Mouse (Mus musculus) neutrophil, adult 5-6 weeks (primary cell): ENCODE results near the gene Trdmt1. TPM values are rescaled to one million over a fixed set of nuclear protein-coding genes. Genes with fewer than 3 reads are reported as not detected.

Experiments
- ATAC-seq: fragments of 151-379, 151-347 bp; 2 replicates; pipeline ENCODE4 v1.8.0; 2017; ENCODE audit warnings: mild to moderate bottlenecking, moderate TSS enrichment; ENCODE audit not compliant: insufficient number of reproducible peaks, poor library complexity, low FRiP score, severe bottlenecking; ENCODE audit errors: extremely low read depth
- total RNA-seq: library from RNA; stranded (forward); fragments of 200-1000 nt; gene quantifications from 2 replicates; pipeline ENCODE4 v1.2.3, GENCODE M21; 2017

The Trdmt1 gene
- total RNA-seq, 1 experiment from 2014 or later = 10.0 TPM

DNA sequence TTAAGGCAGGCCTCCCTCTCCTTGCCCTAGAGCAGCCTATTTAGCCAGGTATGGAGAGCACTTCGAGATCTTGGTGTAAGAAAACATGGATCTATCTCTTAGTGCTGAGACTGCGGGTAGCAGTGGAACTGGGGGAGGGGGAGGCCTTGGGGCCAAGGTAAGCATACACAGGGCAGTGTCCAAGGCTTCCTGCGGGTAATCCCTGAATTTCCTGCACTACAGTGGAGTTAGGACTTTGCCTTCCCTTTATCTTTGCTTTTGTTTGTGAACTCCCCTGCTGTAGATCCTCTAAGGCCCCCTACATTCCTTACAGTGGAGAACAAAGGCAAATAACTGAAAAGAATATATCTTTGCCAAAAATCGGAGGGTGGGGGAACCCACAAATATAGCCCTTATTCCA lies 29.5 kb downstream of the Trdmt1 start:
- ATAC-seq = no peak

DNA sequence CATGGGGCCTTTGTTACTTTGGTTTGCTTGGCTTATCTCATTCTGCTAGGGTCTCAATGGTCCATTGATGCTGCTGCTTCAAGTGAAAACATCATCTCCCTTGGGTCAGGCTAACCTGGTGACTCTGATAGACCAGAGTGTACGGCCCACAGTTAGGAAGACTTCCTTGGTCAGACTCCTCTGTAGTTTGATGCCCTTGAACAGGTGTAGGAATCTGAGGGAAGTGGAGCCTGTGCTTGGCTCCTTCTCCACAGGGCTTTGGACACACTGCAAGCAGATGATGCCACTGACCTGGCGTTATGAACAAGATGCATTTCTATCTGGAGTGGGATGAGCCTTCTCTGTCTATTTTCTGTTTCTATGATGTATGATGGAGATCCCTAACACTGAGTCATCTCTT lies 41.8 kb downstream of the Trdmt1 start:
- ATAC-seq = no peak

DNA sequence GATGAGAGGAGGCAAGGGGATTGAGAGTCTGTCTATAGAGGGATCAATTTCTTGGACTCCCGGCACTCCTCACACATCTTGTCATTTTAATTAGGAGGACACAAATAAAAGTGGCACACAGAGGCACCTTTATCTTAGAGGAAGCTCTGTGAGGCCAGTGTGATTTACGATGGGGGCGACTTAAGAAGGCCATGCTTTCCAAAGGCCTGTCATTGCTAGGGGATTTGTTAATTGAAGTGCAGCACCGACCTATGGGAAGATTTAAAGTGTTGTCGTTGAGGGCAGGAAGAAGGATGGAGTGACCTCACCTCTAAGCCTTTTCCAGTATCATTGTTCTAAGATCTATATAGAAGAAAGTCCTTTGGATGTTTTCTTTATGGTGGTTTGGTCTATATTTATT lies 42.9 kb downstream of the Trdmt1 start:
- no peak for ATAC-seq

DNA sequence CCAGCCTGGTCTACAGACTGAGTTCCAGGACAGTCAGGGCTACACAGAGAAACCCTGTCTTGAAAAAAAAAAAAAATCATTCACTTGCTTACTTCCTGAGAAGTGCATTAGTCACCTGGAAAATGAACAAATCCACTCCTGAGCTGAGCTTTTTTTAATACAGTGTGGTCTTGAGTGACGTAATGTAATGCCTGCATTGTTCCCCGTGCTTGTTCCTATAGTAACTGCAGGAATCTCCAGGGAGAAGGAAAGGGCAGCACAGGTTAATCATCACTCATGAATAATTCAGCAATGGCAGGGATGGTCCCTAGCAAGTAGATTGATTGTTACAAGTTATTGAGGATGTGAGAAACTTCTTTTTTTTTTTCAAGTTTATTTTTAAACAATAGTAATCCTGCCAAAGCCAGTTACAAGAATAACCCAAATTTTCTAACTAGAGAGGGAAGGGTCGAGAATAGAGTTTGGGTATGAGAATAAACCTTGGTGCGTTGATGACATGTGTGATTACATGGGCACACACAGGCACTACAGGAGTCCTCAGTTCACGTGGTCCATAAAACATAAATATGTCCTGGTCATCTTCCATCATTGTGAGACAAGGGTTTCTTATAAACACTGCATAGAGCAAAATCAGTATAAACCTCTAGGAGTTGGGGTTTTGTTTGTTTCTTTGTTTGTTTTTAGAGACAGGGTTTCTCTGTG lies 44.0 kb downstream of the Trdmt1 start:
- ATAC-seq = no peak

DNA sequence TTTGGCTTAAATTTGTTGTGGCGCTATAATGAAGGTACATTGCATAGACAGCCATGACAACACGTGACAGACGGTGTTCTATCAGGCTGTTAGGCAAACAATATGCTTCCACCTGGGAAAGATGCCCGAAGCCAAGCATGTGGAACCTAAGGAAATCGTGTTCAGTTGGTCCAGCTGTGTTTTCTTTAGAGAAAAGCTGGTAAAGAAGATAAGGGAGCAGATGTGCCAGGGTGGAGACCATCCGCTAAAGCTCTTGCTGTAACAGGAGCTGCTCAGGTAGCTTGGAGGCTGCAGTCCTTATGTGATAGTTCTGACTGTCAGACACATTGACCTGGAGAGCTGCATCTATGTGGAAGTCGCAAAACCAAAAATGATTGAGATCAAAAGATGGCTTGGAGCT lies 45.3 kb downstream of the Trdmt1 start:
- no peak for ATAC-seq

DNA sequence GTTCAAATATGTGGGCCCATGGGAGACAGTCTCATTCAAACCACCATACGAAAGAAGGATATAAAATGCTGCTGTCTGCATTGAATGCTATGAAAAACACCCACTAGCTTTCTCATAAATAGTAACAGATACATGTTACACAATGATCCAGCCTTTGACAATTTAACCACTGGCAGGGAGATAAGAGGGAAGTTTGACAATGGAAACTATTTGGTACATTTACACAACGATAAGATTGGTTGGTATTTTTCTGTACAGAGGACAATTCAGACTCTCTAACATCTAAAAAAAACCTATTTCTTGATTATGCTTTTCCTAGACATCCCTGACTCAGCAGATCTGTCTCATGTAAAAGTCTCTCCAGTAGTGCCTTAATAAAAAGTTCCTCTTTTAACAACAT lies 48.4 kb downstream of the Trdmt1 start:
- ATAC-seq = no peak

DNA sequence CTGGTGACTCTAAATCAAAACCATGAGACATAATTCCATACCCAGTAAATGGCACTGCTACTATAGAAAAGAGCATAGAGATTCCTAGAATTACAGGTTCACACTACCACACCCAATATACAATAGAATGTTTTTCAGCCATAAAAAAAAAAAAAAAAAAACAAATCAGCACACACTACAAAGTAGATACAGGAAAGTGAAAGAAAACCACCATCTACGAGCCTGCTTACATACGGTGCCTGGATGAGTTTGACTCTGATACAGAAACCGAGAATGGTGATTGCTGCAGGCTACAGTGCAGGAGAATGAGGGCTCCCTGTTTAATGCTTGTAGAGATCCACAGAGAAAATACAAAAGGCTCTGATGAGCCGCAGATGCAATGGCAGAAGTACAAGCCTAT lies 51.5 kb downstream of the Trdmt1 start:
- no peak for ATAC-seq

DNA sequence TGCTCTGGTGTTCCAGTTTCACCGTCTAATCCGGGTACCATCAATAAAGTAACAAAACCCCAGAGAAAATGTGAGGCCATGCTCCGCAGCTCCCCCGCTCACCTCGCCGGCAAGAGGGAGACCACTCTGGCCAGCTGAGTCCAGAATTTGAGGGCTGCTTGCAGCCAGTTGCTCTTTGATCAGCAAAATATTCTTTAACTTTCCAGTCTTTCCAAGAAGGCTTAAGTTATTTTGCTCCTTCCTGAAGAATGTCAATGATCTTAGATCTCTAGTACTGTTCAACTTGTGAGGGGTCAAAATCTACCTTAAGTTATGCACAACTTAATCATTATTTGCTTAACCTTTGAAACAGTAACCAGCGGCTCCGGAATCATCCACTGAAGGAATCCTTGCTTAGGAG lies 52.7 kb downstream of the Trdmt1 start, which contains the start of gene Cubn:
TSS of gene Cubn (minus strand) at position 80 of the 400 bp plus-strand sequence.
- no peak for ATAC-seq

DNA sequence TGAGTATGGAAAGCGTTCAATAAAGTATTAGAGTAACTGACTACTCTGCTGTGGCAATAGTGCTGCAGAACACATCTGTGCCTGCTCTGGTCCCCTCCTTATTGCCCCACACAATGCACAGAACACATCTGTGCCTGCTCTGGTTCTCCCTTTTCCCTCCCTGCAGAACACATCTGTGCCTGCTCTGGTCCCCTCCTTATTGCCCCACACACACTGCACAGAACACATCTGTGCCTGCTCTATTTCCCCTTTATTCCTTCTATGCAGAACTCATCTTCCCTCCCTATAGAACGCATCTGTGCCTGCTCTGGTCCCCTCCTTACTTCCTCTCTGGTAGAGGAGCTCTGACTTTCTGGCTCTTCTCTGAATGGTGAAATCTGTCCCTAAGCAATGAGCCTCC lies 54.0 kb downstream of the Trdmt1 start:
- ATAC-seq = no peak

DNA sequence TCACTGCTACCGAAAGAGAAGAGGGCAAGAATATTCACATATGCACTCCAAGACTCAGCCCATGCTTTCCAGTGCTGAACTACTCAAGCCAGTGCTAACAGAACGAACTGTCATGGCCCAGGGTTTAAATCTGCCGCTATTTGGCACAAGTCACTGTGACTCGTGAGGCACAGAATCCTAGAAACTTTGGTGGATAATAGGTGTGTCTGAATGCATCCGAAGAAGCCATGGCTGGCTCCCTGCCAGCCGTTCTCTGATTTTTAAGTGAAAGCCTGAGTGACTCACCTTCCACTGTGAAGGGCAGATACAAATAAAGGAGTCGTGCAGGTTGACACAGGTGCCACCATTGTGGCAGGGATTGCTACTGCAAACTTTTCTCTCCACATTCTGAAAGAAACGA lies 58.0 kb downstream of the Trdmt1 start:
- no peak for ATAC-seq

DNA sequence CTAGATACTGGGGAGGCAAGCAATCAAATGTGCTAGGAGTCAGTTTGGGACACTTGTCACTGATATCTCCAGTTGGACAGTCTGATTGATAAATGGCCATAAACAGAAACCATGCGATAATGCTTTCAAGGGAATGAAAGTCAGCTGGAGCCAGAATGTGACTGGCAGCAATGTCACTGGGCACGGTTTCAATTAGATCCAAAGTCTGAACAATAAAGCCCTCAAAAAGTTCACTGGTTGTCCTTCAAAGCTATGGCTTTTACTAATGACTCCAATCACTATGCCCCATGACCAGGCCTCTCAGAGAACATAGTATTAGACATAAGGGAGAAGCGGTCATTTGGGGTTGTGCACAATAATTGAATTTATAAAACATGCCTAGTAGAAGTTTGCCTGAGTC lies 59.9 kb downstream of the Trdmt1 start:
- no peak for ATAC-seq

DNA sequence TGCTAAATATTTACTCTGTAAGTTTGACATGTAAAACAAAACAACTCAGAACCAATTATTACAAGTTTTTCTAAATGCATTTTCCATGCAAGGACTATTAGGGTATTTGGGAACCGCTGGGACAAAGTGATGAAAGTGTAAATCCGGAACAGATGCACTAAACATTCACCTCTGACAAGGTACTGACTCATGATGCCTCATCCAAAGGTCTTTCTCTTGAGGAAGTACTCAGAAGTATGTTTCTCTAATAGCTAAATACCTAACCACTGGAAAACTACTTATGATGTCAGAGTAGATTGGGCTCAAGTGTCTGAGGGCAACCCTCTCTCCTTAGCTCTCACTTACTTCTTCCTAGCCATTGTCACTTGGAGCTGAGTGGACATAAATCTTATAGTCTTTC lies 63.7 kb downstream of the Trdmt1 start:
- ATAC-seq = no peak

DNA sequence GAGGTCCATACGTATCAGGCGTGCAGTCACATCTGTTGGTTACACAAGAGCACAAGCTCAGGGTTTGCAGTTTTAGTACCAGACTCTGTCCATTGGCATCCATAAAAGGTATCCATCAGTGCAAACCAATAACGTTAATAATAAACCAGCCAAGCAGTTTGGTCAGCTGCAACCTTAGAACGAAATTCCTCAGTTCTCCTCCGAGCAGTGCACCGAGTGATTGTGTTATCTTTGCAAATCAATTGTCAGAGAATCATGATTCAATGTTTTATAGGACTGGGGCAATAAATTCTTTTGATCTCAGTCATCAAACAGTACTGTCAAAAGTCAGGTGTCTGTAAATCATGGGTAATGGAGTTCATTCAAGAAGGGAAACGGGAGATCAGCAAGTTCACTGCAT lies 65.3 kb downstream of the Trdmt1 start:
- ATAC-seq = no peak

DNA sequence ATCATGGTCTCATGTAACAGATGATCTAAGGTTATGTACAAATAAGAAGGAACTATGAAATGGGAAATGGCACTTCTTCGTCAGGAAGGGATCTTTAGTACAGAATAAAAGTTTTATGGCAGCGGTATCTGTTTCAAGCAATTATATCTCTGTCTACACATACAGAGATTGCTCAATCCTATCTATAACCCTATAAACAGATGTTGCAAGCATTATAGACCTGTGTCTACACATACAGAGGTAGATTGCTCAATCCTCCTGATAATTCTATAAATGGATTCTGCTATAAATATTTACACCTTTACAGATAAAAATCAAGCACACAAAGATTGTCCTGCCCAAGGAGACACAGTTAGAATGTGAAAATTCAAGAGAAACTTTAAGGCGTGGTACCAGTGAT lies 74.4 kb downstream of the Trdmt1 start:
- no peak for ATAC-seq

DNA sequence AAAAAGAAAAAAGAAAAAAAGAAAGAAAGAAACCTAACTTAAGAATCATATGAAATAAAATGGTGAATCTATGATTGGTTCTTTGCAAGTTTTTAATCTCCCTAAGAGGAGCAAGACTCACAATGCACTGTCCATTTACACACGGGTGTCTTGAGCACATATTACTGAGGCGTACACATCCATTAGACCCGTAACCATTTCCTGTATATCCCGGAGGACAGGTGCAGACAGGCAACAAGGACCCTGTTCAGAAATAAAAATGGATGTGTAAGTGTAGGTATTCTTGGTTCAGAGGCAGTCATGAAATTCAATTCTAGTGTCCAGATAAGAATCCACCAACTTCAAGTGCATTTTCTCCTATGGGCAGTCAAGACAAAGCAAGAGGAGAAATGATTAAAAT lies 74.8 kb downstream of the Trdmt1 start:
- no peak for ATAC-seq

DNA sequence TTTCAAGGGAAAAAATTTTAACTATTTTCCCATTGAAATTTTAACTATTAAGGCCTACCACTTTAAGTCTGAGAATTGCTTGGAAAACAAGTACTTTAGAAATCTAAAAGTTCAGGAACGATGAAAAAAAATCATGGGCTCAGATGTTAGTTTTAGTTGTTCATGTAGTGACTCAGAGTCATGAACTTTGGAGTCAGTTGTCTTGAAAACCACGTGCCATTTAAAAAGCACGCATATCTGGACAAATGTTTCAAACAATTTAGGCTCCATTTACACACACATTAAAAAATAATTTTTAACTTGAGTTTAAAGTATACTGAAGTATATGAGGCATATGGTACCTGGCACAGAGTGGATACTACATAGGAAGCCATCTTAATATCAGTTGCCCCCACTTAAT lies 77.8 kb downstream of the Trdmt1 start:
- ATAC-seq = no peak

Other genes with a start within 250 kb of the Trdmt1 start
- under 0.01 TPM in 1 of 2 replicates, not detected in the other for gene Cubn, start 52.9 kb downstream of the Trdmt1 start, total RNA-seq
- 1,125 and 1,268 TPM in 2 replicates for gene Vim, start 29.3 kb upstream of the Trdmt1 start, total RNA-seq
- gene St8sia6, start 249.4 kb upstream of the Trdmt1 start, total RNA-seq = 5.2 and 6.0 TPM in 2 replicates